Mouse (Mus musculus): ENCODE data around the gene Gm10271. TPM values are rescaled to one million over a fixed set of nuclear protein-coding genes. Genes with fewer than 3 reads are reported as not detected.

Gene Gm10271
- total RNA-seq, 4 experiments from 2014 or later = not detected

DNA sequence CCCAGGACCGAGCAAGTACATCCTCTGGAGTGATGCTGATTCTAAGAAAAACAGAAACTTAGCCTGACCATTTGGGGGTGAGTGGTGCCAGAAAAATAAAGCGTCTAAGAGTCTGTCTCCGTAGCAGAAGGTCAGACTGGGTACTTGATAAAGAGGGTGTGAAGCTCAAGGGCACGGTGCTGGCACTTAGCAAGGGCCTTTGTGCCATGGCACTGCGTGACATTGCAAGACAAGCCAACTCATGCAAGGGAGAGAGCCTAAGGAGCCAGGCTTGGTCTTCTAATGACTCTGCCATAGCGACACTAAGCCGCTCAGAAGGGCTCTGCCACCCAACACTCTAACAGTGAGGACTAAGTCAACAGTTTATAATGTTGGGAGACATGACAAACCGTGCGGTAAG lies 6.4 kb upstream of the Gm10271 start:
- no peak for DNase-seq (ENCODE audit: low spot score in 2 of 2)

DNA sequence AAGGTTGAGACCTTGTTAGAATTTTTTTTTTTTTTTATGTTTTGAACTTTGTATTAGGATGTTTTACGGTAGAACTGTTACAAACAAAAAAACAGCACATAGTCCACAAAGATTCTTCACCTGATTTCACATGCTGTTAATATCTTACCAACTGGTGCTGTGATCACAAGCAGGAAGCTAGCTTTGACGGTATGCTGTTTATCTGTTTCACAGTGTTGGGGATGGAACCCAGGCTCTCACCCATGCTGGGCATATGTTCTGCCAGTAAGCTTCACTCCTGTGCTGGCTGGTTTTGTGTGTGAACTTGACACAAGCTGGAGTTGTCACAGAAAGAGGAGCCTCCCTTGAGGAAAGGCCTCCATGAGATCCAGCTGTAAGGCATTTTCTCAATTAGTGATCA lies 5.4 kb upstream of the Gm10271 start:
- DNase-seq (ENCODE audit: low spot score in 2 of 2) = no peak

DNA sequence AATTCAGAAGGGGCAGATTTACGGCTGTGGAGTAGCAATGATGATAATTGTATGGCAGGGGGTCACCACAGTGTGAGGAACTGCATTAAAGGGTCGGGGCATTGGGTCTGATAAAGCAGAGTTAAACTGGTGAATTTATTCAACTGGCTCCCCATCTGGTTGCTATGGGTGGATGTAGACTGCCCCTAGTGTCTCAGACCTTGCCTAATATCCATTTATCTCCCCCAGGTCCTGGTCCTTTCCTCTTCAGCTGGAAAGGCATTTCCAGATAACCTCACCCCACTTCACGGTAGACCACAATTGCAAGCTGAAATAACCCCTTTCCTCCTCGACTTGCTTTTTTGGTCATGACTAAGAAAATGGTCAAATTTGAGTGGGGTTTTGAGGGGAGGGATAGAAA lies 5.0 kb upstream of the Gm10271 start:
- DNase-seq (ENCODE audit: low spot score in 2 of 2) = no peak

DNA sequence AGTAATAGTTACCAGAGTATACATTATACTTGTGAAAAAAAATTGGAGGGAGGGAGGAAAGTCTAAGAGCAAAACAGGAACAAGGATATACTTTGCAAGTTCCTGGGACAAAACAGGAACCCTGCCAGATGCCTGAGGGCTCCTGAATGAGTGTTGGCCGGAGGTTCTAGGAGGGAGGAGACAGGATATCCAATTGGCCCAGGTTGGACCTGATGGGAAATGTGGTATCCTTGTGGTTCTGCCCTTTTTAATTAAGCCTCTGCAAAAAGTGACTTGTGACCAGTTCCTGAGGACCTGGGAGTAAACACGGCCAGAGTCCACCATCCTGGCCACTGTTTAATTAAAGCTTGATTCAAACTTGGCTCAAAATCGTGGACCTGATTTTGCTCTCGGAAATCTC lies 3.7 kb downstream of the Gm10271 start:
- DNase-seq (ENCODE audit: low spot score in 2 of 2) = no peak

DNA sequence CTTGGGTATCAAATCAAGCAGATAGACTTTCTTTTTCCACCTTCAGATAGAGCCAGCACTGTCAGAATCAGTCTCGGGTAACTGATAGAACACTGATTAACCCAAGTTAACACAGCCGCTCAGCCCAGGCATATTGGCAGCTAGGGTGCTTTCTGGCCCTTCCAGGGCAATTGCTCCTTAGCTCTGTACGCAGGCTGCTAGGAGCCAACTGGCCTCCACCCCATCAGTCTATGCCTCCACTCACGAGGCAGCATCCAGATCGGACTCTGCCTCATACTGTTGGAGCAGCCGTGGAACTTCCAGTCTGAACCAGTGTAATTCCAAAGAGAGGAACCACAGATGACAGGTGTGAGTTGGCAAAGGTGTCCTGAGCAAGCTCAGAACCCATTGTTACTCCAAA lies 6.3 kb downstream of the Gm10271 start:
- no peak for DNase-seq (ENCODE audit: low spot score in 2 of 2)

DNA sequence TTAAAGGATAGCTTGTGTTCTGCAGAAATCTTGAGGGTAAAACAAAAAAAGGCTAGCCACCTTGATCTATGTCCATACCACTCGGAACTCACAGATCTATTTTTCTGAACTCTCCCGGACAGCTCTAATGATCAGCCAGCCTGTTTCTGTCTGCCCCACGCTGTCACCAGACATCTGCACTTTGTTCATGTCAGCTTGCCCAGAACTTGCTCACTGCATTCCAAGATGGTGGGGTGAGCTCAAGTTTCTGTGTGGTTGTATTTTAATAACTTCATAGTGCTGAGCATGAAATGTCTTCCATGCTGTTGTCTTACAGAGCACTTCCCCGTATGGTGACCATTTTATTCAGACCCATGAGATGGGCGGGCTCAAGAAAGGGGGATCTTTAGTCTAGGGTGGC lies 7.1 kb downstream of the Gm10271 start:
- no peak for DNase-seq (ENCODE audit: low spot score in 2 of 2)

DNA sequence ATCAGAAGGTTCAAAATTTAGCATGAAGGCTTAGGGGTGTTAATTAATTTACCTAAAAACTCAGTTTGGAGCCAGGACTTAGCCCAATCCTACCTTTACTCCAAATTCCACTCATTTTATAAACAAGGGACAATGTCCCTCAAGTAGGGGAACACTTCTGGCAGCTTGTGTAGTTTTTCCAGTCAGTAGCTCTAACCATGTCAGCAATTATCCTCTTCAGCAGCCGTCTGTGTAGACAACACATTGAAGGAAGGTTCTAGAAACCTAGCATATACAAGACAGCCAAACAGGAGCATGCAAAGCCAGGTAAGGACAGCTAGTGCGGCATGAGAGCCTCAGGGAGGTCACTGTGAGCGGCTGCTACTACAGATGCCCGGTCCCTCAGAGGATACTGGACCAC lies 7.8 kb downstream of the Gm10271 start:
- no peak for DNase-seq (ENCODE audit: low spot score in 2 of 2)

DNA sequence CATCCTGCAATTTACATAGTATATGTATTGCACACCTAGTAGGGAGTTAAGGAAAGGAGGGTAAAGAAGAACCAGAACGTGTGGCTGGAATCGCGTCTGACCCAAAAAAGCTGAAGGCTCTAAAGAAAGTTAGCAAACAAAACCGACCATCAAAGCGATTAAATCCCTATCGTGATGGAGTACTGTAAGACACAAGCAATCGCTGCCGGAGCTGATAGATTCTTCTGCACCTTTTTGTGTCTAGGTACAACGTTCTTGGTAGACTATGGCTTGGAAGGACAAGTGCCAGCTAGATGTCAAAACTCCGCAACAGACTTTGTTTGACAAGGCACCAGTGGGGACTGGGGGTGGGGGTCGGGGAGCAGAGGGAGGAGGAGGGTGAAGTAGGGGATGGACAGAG lies 8.3 kb downstream of the Gm10271 start:
- DNase-seq (ENCODE audit: low spot score in 2 of 2) = no peak

DNA sequence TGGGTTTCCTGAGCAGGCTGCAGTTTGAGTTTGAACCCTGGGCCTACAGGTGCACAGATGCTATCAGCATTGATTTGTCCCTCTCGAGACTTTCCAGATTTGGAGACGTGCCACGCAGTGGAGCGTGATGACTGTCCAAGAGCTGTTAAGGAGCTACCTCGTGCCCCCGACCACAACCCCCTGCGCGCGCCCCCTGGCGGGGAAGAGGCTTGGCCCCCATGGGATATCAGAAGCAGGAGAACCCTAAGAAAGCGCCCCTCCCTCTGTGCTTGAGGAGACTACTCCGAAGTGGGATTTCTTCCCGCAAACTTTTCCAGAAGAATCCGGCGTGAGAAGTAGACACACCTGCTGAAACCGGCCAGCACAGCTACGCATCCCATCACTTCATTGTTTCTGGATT lies 9.6 kb downstream of the Gm10271 start:
- DNase-seq (ENCODE audit: low spot score in 2 of 2) = no peak

DNA sequence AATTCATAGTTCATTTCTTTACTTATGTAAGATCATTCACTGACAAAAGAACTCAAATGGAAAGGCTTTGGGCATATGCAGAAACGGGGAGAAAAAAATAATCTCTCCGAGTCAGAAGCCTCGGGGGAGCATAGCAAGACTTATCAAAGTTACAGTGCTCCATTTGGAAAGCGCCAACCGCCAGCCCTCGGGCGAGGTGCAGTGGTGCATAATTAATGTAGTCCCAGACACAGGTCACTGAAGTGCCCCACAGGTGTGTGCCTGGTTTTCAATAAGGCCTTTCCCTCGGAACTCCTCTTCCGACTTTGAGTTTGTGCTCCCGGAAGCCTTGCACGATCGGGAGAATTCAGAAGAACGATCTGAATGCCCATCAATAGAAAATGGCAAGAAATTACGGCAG lies 10.3 kb downstream of the Gm10271 start:
- no peak for DNase-seq (ENCODE audit: low spot score in 2 of 2)

DNA sequence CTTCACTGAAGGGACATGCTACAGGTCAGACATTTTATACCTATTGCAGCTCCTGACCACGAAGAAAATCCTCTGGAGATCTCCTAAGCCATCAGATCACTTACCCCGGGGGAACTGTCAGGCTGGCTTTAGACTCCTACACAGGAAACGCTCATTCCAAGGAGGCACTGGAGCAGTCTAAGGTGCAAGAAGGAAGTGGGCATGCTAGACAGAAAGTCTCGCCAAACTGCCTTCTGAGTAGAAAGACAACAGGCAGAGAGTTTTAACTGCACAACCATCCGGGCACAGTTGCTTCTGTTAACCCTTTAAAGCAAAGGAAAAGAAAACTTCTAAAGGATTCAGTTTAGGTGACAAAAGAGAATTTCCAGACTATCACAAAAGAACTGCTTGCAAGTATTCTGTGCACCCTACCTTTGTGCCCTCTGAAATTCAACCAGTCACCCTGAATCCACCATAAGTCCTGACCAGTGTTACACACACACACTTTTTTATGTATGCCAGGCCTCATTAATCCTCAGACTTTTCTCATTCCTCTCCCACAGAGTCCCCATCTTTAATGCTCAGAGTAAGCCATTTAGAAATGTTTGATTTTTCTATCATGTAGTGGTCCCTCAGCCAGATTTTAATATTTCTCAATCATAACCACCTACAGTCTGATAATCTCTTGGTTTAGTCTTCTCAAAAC lies 14.4 kb downstream of the Gm10271 start:
- DNase-seq (ENCODE audit: low spot score in 2 of 2) = no peak

DNA sequence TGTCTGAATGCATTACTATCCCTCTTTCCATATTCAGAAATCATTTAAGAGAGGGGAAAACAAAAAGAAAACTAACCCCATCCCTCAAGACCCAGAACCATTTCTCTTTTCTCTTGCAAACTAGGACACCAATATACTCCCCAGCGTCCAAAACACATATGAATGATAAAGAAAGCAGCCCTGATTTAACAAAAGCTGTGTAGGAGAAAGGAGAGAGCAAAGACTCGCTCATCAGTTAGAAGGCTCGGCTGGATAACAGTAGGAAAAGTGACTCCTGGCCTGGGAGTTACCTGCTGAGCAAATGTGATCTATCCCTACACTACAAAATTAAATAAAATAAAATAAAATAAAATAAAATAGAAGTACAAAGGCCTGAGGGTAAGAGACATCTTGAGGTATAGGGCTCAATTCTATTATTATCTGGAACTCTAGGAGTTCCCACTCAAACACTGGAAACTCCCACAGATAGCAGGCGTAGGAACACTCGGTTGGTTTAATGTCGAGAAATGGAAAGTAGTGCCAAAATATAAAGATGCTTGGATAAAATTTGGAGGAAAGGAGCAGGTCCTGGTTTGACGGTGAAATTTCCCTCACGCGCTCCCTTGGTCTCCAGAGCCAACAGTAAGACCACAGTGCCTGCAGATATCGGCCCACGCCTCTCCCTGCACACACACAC lies 15.8 kb downstream of the Gm10271 start:
- DNase-seq (ENCODE audit: low spot score in 2 of 2) = no peak

DNA sequence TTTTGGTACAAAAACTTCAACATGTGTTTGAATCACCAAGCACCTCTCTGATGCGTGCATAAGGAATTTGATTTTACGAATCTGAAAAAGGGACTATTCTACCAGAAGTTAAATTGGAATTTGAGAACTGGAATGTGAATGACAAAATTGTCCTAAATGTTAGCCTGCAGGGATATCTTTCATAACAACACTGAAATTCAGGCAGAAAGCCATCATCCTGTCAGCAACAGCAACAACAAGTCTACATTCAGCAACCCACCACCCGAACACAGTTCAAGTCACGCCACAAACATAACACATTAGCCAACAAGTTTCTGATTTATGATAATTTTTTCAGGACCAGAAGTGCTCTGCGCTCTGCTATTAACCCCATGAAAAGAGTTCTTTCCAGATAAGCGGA lies 17.2 kb downstream of the Gm10271 start:
- no peak for DNase-seq (ENCODE audit: low spot score in 2 of 2)

DNA sequence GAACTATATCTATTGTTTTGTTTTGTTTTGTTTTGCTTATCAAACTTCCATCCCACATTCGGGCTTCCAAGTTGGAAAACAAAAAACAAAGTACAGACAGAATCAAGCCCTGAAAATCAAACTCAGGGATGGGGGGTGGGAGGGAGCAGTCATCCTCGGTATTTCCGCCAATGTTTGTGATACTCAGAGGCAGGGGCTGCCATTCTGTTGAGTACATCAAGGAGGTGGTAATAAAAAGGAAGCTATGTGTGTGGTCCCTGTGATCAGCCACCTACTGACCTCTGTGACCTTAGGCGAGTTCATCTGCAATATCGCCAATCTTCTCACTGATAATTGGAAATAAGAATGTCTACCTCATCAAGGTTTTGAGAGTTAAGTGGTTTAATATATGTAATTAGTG lies 21.5 kb downstream of the Gm10271 start:
- DNase-seq (ENCODE audit: low spot score in 2 of 2) = no peak

DNA sequence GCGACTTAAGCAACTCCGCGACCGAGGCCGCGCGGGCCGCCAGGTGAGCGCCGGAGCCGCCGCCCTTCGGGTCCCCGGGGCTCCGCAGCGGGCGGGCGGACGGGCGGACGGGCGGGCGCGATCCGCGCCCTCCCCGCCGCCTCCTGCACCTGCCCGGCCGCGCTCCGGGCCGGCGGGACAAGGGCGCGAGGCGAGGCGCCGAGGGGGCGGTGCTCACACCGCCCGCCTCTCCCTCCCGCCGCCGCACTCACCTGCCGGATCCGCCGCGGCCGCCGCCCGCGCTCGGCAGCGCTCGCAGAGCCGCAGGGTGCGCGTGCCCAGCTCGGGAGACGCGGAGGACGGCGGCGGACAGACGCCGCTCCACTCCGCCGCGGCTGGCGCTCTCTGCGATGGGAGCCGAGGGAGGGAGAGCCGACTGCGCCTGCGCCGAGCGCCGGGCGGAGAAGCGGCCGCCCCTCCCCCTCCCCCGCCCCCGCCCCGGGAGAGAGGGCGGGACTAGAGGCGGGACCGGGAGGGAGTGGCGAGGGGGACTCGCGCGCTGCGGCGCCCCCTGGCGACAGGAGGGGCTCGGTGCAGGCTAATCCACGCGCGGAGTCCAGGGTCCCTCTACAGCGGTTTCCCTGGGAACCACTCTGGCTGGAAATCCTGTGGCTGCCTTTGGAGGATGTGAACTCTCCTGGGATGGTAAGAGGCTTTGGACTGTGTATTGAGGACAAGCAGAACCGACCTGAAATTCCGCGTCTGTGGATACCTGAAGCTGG lies 22.2 kb downstream of the Gm10271 start, which contains the start of gene Rab3ip:
TSS of gene Rab3ip (minus strand) at position 761 of the 761 bp plus-strand sequence.
- DNase-seq (ENCODE audit: low spot score in 2 of 2) = peak; percentile 82 to 86

DNA sequence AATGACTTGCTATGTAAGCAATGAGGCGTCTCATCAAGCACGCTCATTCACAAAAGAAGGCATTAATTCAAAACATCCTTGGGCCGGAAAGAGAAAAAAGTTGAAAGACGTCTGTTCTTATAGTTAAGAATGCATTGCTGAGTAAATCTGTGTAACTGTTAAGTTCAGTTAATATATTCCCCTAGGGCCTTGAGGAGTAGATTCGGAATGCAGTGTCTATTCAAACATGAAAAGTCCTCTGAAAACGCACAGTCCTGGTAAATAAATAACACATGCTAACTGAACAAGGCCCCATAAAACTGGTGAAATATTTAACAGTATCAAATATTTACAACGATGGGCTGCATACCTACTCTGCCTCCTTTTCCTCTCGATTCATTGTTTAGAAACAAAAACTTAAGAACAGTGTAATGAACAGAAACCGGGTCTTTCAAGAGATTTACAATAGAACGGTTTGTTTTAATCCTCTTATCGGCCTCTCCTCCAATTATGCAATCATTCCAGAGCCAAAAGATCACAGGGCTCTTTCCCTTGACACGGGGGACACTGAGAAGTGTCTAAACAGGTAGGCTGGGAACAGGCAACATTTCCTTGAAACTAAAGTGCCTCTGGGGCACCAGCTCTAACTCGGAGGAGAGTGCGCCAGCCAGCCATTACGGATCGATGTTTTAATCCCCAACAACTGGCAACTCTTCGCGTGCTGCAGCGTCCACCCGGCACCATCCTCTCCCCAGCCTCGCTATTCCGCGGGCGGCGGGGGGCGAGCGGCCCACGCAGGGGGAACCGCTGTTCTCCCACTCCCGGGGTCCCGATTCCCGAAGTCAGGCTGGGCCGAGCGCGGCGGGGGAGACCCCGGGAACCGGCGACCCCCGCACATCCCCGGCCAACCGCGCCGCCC lies 23.0 kb downstream of the Gm10271 start:
- peak in 1 of 2 experiments; percentile 14 for DNase-seq (ENCODE audit: low spot score in 2 of 2)

DNA sequence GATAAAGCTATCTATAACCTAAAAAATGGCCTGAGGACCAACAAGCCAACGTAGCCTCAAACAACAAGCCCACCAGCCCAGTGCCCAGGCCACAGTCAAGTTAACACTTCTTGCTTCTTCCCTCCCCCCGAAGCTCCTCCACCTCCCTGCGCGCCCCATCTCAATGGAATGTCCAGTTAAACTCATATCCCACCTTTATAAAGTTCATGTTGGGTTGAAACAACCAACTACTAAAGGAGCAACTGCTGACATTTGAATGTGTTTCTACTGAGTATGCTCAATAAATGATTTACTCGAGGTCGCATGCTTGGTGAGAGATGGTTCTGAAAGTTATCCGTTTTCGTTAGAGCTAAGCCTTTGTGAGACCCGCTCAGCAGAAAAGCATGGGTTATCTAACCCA lies 24.0 kb downstream of the Gm10271 start:
- no peak for DNase-seq (ENCODE audit: low spot score in 2 of 2)

DNA sequence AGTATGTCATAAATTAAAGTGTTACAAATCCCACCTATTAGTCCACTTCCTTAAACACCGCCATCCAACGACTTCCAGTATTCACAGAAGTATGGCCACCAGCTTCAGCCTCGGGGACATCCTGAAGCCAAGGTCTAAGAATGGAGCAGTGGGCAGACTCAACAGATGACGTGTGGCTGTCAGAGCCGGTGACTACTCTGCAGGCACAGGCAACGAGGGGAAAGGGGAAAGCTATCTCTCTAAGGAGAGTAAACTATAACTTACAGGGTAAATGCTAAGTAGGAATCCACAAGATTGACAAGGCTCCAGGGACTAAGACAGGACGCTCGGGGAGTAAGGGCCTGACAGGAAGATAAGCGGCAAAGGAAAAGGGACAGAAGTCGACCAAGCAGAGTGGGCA lies 27.5 kb downstream of the Gm10271 start:
- DNase-seq (ENCODE audit: low spot score in 2 of 2) = no peak

DNA sequence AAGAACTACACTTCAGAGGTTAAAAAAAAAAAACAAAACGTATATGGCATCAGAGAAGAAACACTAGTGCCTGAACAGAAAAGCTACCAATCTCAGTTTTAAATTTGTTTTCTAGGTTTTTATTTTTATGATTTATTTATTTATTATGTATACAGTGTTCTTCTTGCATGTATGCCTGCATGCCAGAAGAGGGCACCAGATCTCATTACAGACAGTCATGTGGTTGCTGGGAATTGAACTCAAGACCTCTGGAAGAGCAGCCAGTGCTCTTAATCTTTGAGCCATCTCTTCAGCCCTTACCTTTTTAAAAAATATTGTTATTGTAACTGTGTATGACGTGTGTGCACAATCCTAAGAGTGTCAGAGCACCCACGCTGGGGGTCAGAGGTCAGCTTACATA lies 28.3 kb downstream of the Gm10271 start:
- DNase-seq (ENCODE audit: low spot score in 2 of 2) = no peak

DNA sequence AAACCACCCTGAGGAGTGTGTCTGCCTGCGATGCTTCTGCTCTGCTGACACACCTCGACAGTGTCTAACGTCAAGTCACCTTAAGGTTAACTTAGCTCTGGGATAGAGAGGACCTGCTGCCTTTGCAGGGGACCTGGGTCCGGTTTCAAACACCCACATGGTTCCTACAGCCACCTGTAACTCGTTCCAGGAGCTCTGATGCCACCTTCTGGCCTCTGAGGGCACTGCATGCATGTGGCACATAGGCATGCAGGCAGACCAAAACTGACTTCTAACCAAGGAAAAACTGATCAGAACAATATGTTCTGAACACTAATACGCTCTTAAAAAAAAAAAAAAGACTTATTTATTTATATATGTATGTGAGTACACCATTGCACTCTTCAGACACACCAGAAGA lies 29.4 kb downstream of the Gm10271 start:
- no peak for DNase-seq (ENCODE audit: low spot score in 2 of 2)

DNA sequence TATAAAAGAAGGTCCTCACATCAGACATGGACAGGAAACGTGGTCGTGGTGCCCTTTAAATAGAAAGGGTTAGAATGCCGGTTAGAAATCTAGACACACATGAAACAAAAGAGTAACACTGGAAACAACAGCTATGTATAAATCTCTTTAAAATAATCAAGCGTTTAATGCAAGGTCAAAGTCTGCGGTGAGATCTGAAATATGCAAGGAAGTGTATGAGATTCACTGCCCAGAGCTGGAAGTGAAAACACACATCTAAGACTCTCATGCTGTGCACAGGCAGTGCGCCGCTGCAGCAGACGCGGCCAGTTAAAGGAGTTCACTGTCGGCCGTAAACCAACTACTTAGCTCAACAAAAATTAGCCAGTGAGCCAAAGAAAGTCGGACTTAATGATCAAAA lies 37.4 kb downstream of the Gm10271 start:
- DNase-seq (ENCODE audit: low spot score in 2 of 2) = no peak

DNA sequence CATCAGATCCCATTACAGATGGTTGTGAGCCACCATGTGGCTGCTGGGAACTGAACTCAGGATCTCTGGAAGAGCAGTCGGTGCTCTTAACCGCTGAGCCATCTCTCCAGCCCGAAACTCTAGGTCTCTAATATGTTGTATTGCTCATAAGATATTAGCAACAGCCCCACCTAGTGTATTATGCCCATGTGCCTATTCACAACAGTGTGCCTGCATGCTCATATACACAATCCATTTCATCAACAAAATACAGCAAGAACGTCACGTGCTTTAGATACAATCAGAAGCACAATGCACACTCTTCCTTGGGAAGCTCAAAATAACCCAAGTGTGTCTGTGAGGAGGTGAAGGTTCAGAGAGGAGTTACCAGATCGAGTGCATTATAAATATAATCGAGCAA lies 38.6 kb downstream of the Gm10271 start:
- no peak for DNase-seq (ENCODE audit: low spot score in 2 of 2)
